Comparison of ENCODE assay signal across 17 mouse cellular contexts in genomic region chr7:119764377-119764776, GRCm38 (mm10). TPM values are rescaled to one million over a fixed set of nuclear protein-coding genes. Genes with fewer than 3 reads are reported as not detected.
"Had no signal": no experiment of that assay in that cellular context is flagged by ENCODE, and none has a peak within 500 bp of the region (broad histone marks: within the 10 kb centered on the region; RNA-seq: fewer than 3 reads in every experiment).

No protein-coding gene starts in this region.

- H3K27me3 ChIP-seq: midbrain, embryonic 13.5 days; midbrain, embryonic 15.5 days; neural tube, embryonic 12.5 days; stomach, embryonic 15.5 days had no signal

- H3K27ac ChIP-seq: midbrain, embryonic 13.5 days; midbrain, embryonic 15.5 days; neural tube, embryonic 12.5 days; stomach, embryonic 15.5 days had no signal

- H3K4me3 ChIP-seq: midbrain, embryonic 13.5 days; midbrain, embryonic 15.5 days; neural tube, embryonic 12.5 days; stomach, embryonic 15.5 days had no signal

- H3K4me2 ChIP-seq: lung, embryonic 14.5 days; midbrain, embryonic 11.5 days; midbrain, embryonic 13.5 days; midbrain, embryonic 15.5 days; neural tube, embryonic 12.5 days; stomach, embryonic 15.5 days had no signal

- DNase-seq: lung, adult 18-20 months; lung, embryonic 14.5 days; lung, postnatal 10 days; lung, postnatal 4 days; right cerebral cortex, postnatal 14 days; thymus, adult 2 months; thymus, postnatal 25 days; thymus, postnatal 4 days had no signal

- H3K36me3 ChIP-seq: midbrain, embryonic 13.5 days; midbrain, embryonic 15.5 days; neural tube, embryonic 12.5 days had no signal

- H3K9ac ChIP-seq: lung, embryonic 14.5 days; midbrain, embryonic 13.5 days; midbrain, embryonic 15.5 days; neural tube, embryonic 12.5 days; stomach, embryonic 15.5 days had no signal

- H3K4me1 ChIP-seq: midbrain, embryonic 13.5 days; midbrain, embryonic 15.5 days; neural tube, embryonic 12.5 days; stomach, embryonic 15.5 days had no signal

- ATAC-seq: midbrain, embryonic 13.5 days; midbrain, embryonic 15.5 days had no signal

- H3K9me3 ChIP-seq: midbrain, embryonic 13.5 days; midbrain, embryonic 15.5 days; neural tube, embryonic 12.5 days; stomach, embryonic 15.5 days had no signal

RNA-seq across cellular contexts. Expression of gene Acsm3, which starts 3.7 kb away (rescaled TPM):
- total RNA-seq: megakaryocyte, adult 5-6 weeks; midbrain, postnatal 0 days; neutrophil, adult 5-6 weeks had no signal
- polyA plus RNA-seq: midbrain, embryonic 15.5 days; spleen, adult 2 months had no signal
